Mouse (Mus musculus): ENCODE measurements around the gene Spint1.

GRCm38 (mm10) chr2:119298330-119298729 is 61.2 kb downstream of the Spint1 start:
- no peak for TF ChIP-seq POLR2A (IDR thresholded peaks at IDR 0.05; ENCODE audit: low read depth, low read length)
- TF ChIP-seq CTCF (conservative IDR thresholded peaks at IDR 0.05; ENCODE audit: insufficient read depth, insufficient read length, low read depth, low read length) = peak; percentile 90
